Mouse (Mus musculus): ENCODE measurements around the gene Hsf4.
"Not testable (repeated sequence)": the region's sequence is repeated elsewhere in the genome, so short reads cannot be mapped to it uniquely, and the experiment has no call there.

The Hsf4 gene

DNA sequence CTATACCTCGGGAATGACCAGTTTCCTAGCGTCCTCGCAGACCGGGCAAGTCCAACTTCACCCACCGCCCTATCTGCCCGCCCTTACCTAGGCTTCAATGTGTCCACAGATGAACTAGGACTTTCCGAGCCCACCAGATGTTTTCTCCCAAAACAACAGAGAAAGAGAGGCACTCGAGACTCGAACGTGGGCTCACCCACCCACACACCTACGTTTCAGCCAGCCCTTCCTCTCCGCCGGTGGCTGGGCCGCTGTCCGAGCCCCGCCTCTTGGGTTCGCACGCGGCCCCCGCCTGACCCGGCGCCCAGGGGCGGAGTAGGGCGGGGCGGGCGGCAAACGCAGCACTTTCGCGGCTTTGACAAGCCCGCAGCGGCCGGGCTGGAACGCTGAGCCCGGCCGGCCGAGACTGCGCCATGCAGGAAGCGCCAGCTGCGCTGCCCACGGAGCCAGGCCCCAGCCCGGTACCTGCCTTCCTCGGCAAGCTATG is at the start of gene Hsf4:
Gene Hsf4 (plus strand): TSS at position 341 of the 487 bp plus-strand sequence.
- DNase-seq (ENCODE audit: low spot score), result peak; percentile 61

DNA sequence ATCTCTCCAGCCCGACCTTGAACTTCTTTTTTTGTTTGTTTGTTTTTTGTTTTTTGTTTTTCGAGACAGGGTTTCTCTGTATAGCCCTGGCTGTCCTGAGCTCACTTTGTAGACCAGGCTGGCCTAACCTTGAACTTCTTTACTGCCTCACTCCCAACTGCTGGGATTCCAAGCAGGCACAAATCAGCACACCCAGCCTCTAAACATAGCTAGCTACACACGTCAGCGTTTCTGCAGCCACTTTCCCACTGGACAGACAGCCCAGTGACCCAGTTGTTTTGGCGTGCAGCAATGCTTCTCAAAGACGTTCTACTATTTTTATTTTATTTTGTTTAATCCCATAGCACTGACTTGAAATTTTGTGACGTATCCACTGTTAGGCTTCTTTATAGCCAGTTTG is 45.8 kb upstream of the Hsf4 start:
- no peak for DNase-seq (ENCODE audit: low spot score)

- peak; percentile 97 for DNase-seq (ENCODE audit: low spot score)
These were observed 45.0 kb upstream of the Hsf4 start, which contains the start of gene D230025D16Rik for GRCm38 (mm10) chr8:105224413-105225271. Gene D230025D16Rik (plus strand): TSS chr8:105225145.

DNA sequence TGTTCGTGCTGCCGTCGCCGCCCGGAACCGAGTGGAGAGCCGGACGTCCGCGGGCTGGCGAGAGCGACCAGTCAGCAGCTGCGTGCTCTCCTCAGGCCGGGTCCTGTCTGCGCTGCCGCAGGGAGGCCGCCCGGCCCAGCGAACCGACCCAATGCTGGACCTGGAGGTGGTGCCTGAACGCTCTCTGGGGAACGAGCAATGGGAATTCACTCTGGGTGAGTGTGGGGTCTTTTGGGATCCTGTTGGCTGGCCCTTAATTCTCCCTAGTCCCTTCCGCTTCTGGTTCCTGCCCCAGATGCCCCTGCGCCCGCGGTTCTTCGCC is 44.4 kb upstream of the Hsf4 start:
- DNase-seq (ENCODE audit: low spot score), result no peak

- DNase-seq (ENCODE audit: low spot score), result no peak
These were observed 43.7 kb upstream of the Hsf4 start for GRCm38 (mm10) chr8:105225917-105226316.

DNA sequence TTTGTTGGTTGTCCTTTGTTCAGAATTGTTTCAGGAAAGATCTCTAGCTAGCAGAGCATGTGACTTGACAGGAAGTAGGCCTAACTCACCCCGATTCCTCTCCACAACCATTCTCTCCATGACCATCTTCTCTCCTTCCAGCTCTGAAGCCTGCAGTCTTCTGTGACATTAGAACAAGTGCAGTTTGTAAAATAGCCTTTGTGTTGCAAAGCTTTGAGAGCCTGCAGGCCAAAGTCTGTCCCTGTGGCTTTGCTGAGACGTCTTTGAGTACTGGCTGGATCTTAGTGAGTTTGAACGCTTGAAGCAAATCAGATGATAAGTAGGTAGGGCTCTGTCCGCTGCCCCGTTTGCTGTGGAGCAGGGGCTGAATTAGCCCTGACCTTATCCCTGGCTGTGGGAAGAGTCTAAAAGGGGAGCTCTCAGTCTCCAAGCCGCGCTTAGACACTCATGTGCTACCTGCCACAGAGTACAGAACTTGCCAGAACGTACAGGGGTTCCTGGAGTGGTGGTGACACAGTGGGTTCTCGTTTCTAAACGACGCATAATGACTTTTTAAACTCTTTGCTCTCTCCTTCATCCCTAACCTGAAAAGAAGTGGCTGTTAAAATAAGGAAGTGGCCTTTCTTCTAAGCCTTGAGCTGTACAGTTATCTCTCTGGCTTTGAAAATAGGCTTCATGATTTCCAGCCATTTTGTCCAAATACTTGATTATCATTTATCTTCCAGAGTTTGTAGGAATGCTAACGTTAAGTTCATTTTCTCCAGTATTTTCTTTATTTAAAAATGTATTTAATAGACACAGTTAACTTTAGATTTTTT is 37.9 kb upstream of the Hsf4 start:
- no peak for DNase-seq (ENCODE audit: low spot score)

DNA sequence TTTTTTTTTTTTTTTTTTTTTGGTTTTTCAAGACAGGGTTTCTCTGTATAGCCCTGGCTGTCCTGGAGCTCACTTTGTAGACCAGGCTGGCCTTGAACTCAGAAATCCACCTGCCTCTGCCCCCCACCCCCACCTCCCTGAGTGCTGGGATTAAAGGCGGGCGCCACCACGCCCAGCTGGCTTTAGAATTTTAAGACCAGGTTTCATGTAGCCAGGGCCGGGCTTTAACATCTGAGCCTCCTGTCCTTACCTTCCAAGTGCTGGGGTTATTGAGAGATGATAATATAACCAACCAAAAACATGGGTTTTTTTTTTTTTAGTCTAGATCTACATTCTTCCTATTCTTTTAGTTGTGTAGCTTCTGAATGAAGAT is 37.3 kb upstream of the Hsf4 start:
- not testable (repeated sequence) for DNase-seq (ENCODE audit: low spot score)

GRCm38 (mm10) chr8:105233126-105233935 is 36.3 kb upstream of the Hsf4 start:
- no peak for DNase-seq (ENCODE audit: low spot score)

DNA sequence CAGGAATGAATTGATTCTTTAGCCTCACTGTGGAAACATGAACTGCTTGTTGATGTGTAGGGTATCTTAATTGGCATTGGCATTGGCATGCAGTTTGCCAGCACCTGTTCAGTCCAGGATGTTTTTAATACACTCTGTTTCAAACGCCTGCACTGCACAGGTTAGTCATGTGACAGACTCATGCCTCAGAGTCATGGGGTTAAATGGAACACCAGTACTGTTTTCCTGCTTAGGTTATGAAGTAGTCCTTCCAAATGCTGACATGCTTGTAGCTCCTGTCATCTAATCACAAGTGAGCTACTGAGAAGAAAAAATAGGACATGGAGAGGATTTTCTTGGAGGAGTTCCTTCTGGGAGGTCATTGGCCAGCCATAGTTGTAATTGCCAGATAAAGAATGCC is 34.4 kb upstream of the Hsf4 start:
- no peak for DNase-seq (ENCODE audit: low spot score)

DNA sequence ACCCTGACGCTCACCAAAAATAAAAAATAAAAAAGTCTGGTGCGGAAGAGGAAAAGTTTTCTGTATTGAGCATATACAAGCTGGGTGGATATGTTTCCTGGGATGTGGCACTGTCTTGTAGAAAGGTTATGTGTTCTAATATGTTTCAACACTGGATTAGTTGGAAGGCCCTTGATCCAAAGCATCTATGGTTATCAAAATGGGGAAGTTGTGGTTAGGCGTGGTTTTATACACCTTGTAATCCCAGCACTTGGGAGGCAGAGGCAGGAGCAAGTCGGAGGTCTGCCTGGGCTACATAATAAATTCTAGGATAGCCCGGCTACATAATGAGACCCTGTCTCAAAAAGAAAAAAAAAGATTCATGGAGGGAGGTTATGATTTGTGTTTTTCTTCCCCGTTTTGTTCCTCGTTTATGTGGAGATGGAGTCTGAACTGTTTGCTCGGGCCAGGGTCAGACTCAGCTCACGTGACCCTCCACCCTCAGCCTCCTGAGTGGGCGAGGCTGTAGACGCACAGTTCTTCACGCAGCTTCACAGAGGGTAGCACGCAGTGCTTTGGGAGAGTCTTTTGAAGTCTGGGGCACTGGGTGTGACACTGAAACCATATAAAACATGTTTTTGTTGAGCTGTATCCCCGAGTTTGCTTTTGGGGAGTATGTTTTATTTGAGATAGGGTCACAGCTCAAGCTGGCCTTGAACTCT is 32.0 kb upstream of the Hsf4 start:
- no peak for DNase-seq (ENCODE audit: low spot score)

GRCm38 (mm10) chr8:105241016-105241415 is 28.6 kb upstream of the Hsf4 start:
- DNase-seq (ENCODE audit: low spot score), result no peak

DNA sequence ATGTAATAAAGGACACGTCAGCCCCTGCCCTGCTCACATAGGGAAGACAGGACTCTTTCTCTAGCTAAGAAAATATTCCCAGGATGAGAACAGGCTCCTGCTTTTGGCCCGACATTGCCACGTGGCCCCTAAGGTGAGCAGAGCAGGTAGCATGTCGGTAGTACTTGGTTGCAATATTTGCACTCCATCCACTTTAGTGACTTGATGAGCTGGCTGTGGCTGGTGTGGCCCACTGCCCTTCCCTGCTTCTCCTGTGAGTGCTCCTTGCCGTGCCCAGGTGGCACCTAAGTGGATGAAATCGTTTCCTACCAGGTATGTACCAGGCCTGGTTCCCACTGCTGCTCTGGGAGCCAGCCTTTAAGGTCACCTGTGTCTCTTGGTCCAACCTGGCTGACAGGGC is 17.6 kb upstream of the Hsf4 start:
- DNase-seq (ENCODE audit: low spot score), result no peak

DNA sequence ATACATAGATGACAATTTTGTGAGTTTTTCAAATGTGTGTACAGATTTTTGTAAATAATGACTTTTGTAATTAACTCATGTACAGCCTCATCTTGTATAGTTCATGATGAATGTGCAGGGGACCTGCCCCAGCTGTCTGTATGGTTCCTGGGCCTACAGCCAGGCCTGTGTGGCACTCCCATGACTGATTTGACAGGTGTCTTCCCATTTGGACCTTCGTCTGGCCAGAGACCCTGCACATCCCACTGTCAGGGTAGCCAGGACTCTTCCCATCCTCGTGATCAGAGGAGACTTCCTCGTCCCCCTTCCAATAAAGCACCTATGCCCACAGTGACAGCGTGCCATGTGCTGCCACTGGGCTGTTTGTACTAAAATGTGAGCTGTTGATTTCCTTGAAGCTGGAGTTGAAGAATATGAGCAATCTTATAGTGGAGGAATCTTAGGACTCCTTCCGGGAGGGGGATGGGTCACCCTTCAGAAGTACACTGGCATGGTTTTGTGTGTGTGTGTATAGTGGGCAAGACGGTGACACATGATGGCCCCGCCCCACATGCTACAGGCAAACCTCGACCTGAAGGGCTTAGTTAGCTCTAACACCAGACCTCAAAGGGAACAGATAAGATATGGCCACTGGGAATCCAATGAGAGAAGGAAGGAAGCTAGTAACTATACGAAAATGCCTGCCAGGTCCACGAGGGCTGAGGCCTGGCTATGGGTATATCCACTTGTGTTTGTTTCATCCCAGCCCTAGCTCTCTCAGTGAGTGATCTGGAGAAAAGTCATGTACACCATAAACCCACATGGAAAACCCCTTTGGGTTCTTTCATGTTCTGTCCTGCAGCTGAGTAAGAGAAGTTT is 16.7 kb upstream of the Hsf4 start:
- no peak for DNase-seq (ENCODE audit: low spot score)

- DNase-seq (ENCODE audit: low spot score), result no peak
These were observed 15.8 kb upstream of the Hsf4 start for GRCm38 (mm10) chr8:105253766-105254151.

DNA sequence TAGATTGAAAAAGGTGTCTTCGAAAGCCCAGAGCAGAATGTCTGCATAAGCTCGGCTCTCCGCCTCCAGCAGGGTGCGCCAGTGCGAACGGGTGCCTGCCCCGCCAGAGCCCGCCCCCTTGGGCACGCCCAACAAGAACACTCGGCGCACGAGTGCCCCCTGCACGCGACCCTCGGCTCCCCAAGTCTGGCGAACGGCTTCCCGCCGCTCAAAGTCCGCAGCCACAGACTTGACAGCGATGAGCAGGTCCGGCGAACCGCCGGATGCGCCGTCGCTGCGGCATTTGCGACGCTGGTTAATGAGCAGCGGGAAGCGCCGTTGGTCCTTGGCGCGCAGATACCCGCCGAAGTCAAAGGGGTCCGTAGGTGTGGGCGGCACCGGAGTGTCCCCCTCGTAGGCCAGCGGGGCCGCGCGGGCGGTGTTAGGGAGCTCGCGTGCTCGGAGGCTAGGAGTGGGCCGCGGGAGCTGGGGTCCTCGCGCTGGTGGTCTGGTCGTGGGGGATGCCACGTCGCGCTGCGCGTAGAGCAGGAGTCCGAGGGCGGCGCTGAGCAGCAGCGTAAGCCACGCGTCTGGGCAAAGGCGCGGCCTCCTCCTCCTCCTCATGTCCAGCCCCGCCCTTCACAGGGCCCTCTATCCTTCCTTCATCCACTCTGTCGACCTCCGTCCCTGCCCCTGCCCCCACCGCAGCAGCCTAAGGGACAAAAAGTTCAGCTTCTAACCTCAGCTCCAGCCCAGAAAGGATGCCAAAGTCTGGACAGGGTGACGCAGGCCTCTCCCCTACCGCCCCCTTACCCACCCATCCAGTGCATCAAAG is 15.2 kb upstream of the Hsf4 start:
- DNase-seq (ENCODE audit: low spot score), result peak; percentile 92

DNA sequence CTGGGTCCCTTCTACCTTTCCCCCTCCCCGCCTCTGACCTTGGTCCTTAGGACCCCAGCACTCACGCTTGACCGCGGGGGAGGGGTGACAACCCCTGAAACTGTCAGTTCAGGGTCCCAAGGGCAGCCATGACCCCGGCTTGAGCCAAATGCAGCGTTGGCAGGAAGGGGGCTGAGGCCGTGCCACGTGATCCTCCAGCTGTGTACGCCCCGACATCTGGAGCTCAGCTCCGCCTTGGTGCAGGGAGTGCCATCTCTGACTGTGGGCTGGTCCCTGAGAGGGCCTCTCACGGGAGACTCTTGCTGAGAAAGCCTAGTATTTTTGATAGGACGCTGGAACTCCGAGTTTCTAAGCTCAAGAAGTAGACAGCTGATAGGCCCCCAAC is 14.6 kb upstream of the Hsf4 start, which contains the start of gene B3gnt9:
Gene B3gnt9 (minus strand): TSS at position 188 of the 385 bp plus-strand sequence.
- peak; percentile 56 for DNase-seq (ENCODE audit: low spot score)

DNA sequence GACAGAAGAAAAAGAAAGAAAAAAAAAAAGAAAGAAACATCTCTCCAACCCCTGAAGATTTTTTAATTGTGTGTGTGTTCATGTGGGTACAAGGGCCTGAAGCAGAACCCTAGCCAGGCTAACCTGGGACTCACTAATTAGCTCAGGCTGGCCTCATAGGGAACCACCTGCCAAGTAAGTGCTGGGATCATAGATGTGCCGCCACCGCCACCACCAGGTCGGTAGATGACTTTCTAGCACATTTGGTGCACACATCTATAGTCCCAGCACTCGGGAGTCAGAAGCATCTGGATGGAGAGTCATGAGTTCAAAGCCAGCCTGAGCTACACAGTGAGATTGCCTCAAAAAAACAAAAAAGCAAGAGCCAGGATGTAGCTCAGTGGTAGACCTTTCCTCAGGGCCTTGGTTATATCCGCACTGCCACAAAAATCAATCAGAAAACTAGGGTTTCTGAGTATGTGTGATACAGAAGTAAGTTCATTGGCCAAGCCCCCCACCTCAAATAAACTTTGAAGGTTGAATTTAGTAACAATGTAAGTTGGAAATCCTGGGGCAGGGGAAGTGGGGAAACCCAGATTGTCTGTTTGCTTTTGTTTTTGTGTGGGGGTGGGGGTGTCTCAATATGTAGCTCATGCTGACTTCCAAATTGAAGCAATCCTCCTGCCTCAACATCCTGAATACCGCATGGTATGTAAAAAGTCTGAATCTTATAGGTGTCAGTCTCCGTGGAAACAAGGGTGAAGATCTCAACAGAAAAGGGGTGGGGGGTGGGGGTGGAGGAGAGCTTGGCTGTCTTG is 12.1 kb upstream of the Hsf4 start:
- no peak for DNase-seq (ENCODE audit: low spot score)

DNA sequence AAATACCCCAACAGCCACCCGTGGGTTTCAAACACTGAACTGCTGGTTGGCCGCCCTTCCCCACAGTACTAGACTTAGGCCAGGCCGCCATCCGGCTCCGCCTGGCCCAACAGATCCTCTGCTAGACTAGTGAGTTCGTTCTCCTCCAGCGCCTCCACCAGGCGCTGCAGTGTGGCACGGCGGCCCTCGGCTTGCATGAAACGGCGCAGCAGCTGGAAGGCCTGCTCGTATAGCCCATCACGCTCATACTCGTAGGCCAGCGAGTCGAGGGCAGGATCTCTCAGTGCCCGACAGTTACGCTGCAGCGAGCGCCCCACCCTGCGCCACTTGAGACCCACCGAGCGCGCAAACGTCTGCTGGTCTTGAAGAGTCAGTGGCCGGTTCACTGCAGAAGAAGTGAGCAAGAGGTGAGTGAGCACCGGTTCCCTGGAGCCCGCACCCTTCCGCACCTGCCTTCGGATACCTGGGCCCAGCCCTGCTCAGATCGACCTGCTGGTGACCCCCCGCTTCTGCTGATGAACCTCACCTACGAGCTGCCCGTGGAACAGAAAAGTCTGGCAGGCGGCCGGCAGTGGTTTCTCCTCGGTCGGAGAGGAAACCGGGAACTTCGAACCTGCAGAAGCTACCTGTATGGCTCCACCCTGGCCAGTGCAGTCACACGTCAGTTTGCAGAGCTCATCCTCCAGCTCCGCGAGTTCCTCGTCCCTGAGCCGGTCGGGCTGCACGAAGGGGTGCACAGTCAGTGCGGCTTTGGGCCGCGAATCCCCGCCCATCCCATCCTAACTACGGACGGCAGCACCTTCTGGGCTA is 10.5 kb upstream of the Hsf4 start:
- DNase-seq (ENCODE audit: low spot score), result no peak

All from urinary bladder, postnatal 25 days (tissue).